Mouse (Mus musculus) limb, embryonic 14.5 days (tissue): Measurements from ENCODE around the gene Antxr1. TPM values are rescaled to one million over a fixed set of nuclear protein-coding genes. Genes with fewer than 3 reads are reported as not detected.
A peak's percentile ranks its signal among the peaks of the same experiment; 100 is the strongest.

Experiments
- ATAC-seq: fragments of 200-750 bp; cut with Nextera tagmentation; 2 replicates; pipeline ENCODE4 v1.8.0; 2017; ENCODE audit warnings: low read depth, moderate number of reproducible peaks, moderate TSS enrichment; ENCODE audit not compliant: low FRiP score
- DNase-seq: peaks from one replicate; pipeline ENCODE4 v3.0.0-alpha.2; 2015; ENCODE audit warnings: low spot score
- H3K27ac ChIP-seq: fragments of 300-500 bp; sonication (generic); replicated peaks from 2 replicates; pipeline ENCODE4 v1.5.1; 2014; ENCODE audit warnings: low read depth, mild to moderate bottlenecking, low read length, moderate library complexity, mixed read lengths
- H3K27me3 ChIP-seq: fragments of 300-500 bp; sonication (generic); 2 replicates; pipeline ENCODE4 v1.6.1; 2014; ENCODE audit warnings: low read length, mixed read lengths; ENCODE audit not compliant: control insufficient read depth, insufficient read depth
- H3K36me3 ChIP-seq: fragments of 300-500 bp; sonication (generic); 2 replicates; pipeline ENCODE4 v1.6.1; 2014; ENCODE audit warnings: mild to moderate bottlenecking, low read length, moderate library complexity, mixed read lengths; ENCODE audit not compliant: control insufficient read depth, insufficient read depth
- H3K4me1 ChIP-seq: fragments of 300-500 bp; sonication (generic); 2 replicates; pipeline ENCODE4 v1.6.1; 2014; ENCODE audit warnings: antibody characterized with exemption, low read length, mixed read lengths; ENCODE audit not compliant: control insufficient read depth, insufficient read depth
- H3K4me2 ChIP-seq: fragments of 300-500 bp; sonication (generic); replicated peaks from 2 replicates; pipeline ENCODE4 v1.6.1; 2014; ENCODE audit warnings: low read depth, mild to moderate bottlenecking, low read length, moderate library complexity; ENCODE audit not compliant: severe bottlenecking
- H3K4me3 ChIP-seq: fragments of 300-500 bp; sonication (generic); replicated peaks from 2 replicates; pipeline ENCODE4 v1.5.1; 2014; ENCODE audit warnings: low read length
- H3K9ac ChIP-seq: fragments of 300-500 bp; sonication (generic); 2 replicates; pipeline ENCODE4 v1.6.1; 2014; ENCODE audit warnings: mild to moderate bottlenecking, low read depth, low read length, moderate library complexity; ENCODE audit not compliant: severe bottlenecking
- H3K9me3 ChIP-seq: fragments of 300-500 bp; sonication (generic); 2 replicates; pipeline ENCODE4 v1.6.1; 2016; ENCODE audit warnings: low read length; ENCODE audit not compliant: control insufficient read depth
- POLR2A ChIP-seq: fragments of 200-500 bp; IDR thresholded peaks from 2 replicates; pipeline ENCODE4 v1.8.0; 2012; ENCODE audit warnings: inconsistent platforms, mild to moderate bottlenecking, moderate library complexity, borderline replicate concordance; ENCODE audit not compliant: insufficient read depth, insufficient read length; ENCODE audit errors: extremely low read depth
- WGBS: fragments of 180-500 bp; shearing (Covaris S2); extraction: QIAGEN DNeasy Blood & Tissue Kit; methylation state at CpG from one replicate; pipeline ENCODE4 v1.1.7; 2014; 5-methylcytosine and 5-hydroxymethylcytosine counted together
- polyA plus RNA-seq, 2 experiments: library from polyadenylated mRNA; depleted of rRNA in 1 of 2; stranded (reverse) in 1 of 2; unstranded in 1 of 2; fragments of >200 nt; fragmentation: Nextera tagmentation in 1 of 2; extraction: Ambion mirVana in 1 of 2; gene quantifications; 2 replicates each; pipeline versions ENCODE4 v1.2.1 to v1.2.3; 2012 to 2014

Gene Antxr1
- polyA plus RNA-seq, 2 experiments = 33.8 to 75.7 TPM

DNA sequence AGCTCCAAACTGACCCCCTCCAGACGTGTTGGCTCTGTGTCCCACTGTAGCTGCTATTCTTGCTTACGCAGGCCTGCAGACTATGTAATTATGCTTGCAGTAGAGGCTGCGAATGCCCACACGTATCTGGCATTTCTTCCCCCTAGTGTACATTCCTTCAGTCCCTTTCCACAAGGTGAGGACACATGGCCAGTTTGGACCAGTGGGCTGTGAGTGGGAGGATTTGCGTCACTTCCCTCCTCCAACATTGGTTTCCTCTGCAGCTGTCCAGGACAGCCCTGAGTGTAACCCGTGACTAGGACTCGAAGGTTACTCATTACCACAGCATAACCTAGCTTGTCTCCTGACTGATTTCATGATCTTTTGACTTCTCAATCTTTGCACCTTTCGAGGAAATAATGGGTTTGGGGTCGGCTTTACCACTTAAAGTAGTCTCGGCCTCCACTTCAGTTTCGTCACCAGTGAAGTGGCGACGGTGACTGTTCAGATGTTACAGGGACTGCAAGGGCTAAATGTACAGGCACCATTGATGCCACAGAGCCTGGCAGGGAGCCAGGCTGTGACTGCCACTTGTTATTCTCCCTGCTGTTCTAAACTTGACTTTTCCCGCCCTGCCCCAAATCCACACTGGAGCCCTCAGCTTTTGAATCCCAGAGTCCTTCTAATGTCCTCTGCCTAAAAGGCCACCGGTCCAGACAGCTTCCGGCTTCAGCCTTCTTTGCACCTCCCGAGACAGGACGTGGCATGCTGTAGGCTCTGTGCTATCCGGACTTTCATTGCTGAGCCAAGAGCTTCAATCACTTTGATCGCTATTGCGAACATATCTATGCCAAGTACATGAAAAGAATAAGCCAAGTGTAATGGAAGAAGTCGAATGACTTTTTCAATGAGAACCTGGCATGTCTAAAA, 7.1 kb downstream of the Antxr1 start:
- ATAC-seq (no peak), DNase-seq (no peak)
- no peak overlapping the region for H3K4me3 ChIP-seq
- peaks cover 25% of the 10 kb centered on the region for H3K4me1 ChIP-seq
- H3K27ac ChIP-seq = no peak overlapping the region
- no peaks in the 10 kb centered on the region; the same call in 1 of the 2 replicates for H3K36me3 ChIP-seq
- no peaks in the 10 kb centered on the region for H3K9me3 ChIP-seq
- no peak for TF ChIP-seq POLR2A
- H3K4me2 ChIP-seq = no peak overlapping the region
- no peak overlapping the region for H3K9ac ChIP-seq
- no peaks in the 10 kb centered on the region for H3K27me3 ChIP-seq
- 78% methylated on average over 22 of the region's 22 CpGs for WGBS

DNA sequence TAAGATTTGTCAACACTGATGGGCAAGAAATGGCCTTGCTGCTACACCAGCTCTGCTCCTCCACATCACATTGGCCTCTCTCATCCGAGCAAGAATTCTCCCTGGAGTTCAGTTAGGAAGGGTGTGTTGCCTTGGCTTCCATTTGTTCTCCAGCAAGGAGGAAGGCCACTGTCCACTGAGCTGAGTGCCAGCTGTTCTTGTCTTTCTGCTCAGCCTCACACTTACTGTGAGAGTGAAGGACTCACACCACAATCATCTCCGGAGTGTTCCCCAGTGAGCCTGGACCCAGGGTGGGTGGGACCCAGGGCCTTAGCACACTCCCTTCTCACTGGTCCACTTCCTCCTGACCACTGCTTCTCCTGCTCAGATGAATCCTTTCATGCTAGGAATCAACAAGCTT, 8.7 kb downstream of the Antxr1 start:
- no peaks in the 10 kb centered on the region; the same call in 1 of the 2 replicates for H3K36me3 ChIP-seq
- 87% methylated on average over 2 of the region's 2 CpGs for WGBS
- no peak overlapping the region for H3K4me2 ChIP-seq
- no peak overlapping the region for H3K9ac ChIP-seq
- no peaks in the 10 kb centered on the region for H3K27me3 ChIP-seq
- ATAC-seq (no peak), DNase-seq (no peak)
- peaks cover 22% of the 10 kb centered on the region for H3K4me1 ChIP-seq
- no peak overlapping the region for H3K4me3 ChIP-seq
- no peaks in the 10 kb centered on the region for H3K9me3 ChIP-seq
- no peak for TF ChIP-seq POLR2A
- H3K27ac ChIP-seq = no peak overlapping the region

DNA sequence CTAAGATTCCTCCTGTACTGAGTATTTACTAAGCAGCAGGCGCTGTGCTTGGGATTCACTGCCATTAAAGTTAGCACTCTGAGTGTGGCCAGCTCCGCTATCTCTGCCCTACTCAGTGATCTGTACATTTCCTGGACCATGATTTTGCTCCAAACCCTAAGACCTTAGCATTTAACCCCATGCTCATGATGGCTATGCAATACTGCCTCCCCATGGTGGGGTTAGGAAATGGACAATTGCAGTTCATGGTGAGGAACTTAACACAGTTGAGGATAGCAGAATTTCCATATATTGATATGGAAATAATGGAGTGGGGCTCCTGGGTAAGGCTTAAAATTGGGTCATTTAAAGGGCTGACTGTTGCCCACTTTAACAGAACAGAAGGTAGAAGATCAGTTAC, 12.2 kb downstream of the Antxr1 start:
- Histone ChIP-seq H3K27me3 (no peaks in the 10 kb centered on the region), H3K9me3 (no peaks in the 10 kb centered on the region), H3K36me3 (no peaks in the 10 kb centered on the region; the same call in 1 of the 2 replicates), H3K4me3 (no peak overlapping the region), H3K9ac (no peak overlapping the region), H3K4me2 (no peak overlapping the region), H3K27ac (no peak overlapping the region), H3K4me1 (no peaks in the 10 kb centered on the region)
- no peak for DNase-seq
- ATAC-seq = no peak
- no peak for TF ChIP-seq POLR2A
- 85% methylated on average over 2 of the region's 2 CpGs for WGBS

DNA sequence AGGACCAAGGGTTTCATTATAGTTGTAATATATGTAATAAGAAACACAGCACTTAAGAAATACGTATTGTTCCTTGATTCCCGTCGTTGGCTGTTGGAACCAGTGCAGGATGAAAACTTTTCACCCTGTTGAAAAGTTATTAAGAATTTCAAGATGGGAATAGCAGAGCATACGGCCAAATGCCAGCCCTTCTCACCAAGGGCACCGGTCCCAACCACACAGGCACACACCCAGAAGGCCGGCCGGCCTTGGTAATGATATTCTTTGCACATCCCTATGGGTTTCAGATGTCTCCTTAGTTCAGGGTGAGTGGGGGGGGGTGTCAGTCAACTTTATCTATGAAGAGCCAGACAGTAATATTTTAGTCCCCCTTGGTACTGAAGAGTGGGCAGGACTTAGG, 17.0 kb downstream of the Antxr1 start:
- H3K4me2 ChIP-seq = no peak overlapping the region
- ATAC-seq = no peak
- no peak for DNase-seq

DNA sequence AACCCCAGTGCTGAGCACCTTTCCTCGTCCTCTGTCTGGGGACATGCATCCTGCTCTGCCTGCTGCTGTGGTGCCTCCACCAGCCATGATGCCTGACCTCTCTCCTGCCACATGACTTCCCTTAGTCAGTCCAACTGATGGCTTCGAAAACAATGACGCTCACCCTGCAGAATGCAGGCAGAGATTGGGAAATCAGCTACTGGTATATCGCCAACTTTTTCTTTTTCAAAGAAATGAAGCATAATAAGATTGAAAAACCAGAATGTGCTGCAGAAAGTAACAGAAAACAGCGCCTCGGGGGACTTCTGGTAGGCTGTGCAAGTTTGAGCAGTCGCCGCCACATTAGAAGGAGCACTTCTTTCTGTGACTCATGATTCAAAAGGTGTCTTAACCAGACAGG, 18.7 kb downstream of the Antxr1 start:
- no peak for ATAC-seq
- peak; percentile 43 for DNase-seq
- no peak overlapping the region for H3K27ac ChIP-seq
- H3K4me1 ChIP-seq = peaks cover 7% of the 10 kb centered on the region; the same call in 1 of the 2 replicates
- no peak for TF ChIP-seq POLR2A
- no peaks in the 10 kb centered on the region for H3K27me3 ChIP-seq
- H3K4me3 ChIP-seq = no peak overlapping the region
- peaks cover 10% of the 10 kb centered on the region for H3K36me3 ChIP-seq
- H3K9me3 ChIP-seq = no peaks in the 10 kb centered on the region
- WGBS = 85% methylated on average over 8 of the region's 8 CpGs
- no peak overlapping the region for H3K4me2 ChIP-seq
- no peak overlapping the region for H3K9ac ChIP-seq

More for the DNA sequence above, 17.0 kb downstream of the Antxr1 start:
- 86% methylated on average over 7 of the region's 7 CpGs for WGBS
- peaks cover 4% of the 10 kb centered on the region; the same call in 1 of the 2 replicates for H3K4me1 ChIP-seq
- H3K36me3 ChIP-seq = peaks cover 3% of the 10 kb centered on the region; the same call in 1 of the 2 replicates
- TF ChIP-seq POLR2A = no peak
- no peaks in the 10 kb centered on the region for H3K27me3 ChIP-seq
- H3K9me3 ChIP-seq = no peaks in the 10 kb centered on the region
- no peak overlapping the region for H3K9ac ChIP-seq
- no peak overlapping the region for H3K27ac ChIP-seq
- no peak overlapping the region for H3K4me3 ChIP-seq
